Mouse (Mus musculus): ENCODE data around the gene Btrc.
A peak's percentile ranks its signal among the peaks of the same experiment; 100 is the strongest.

GRCm38 (mm10) chr19:45438928-45439846 lies 75.7 kb downstream of the Btrc start:
- TF ChIP-seq GABPA (IDR thresholded peaks at IDR 0.05; ENCODE audit: insufficient replicate concordance, low read depth, low read length) = no peak
- no peak for TF ChIP-seq MAFK (IDR thresholded peaks at IDR 0.05; ENCODE audit: insufficient replicate concordance, low read length)
- TF ChIP-seq ZKSCAN1 (IDR thresholded peaks at IDR 0.05; ENCODE audit: borderline replicate concordance, low read depth, low read length) = no peak
- TF ChIP-seq CTCF (conservative IDR thresholded peaks at IDR 0.05 in 1 of 2, IDR thresholded peaks at IDR 0.05 in 1 of 2; ENCODE audit: low read depth in 2 of 2, low read length in 2 of 2) = peak; percentile 21 to 63; a peak in 2 of 4 replicates
- TF ChIP-seq POLR2A (IDR thresholded peaks at IDR 0.05; ENCODE audit: low read depth, low read length) = no peak
- TF ChIP-seq TBP (conservative IDR thresholded peaks at IDR 0.05; ENCODE audit: low read depth, low read length) = no peak
- TF ChIP-seq ZNF384 (IDR thresholded peaks at IDR 0.05; ENCODE audit: low read depth, low read length) = no peak

Data from CH12.LX (cell line).